Mouse (Mus musculus): ENCODE measurements around the gene Ffar2. TPM values are rescaled to one million over a fixed set of nuclear protein-coding genes. Genes with fewer than 3 reads are reported as not detected.

The Ffar2 gene
- polyA plus RNA-seq (2017; shearing (Covaris generic)), result not detected

GRCm38 (mm10) chr7:30823675-30824074 is at the start of gene Ffar2:
Gene Ffar2 (minus strand): TSS chr7:30823775.

GRCm38 (mm10) chr7:30861464-30861863 is 37.9 kb upstream of the Ffar2 start, which contains the start of gene Ffar1:
Gene Ffar1 (minus strand): TSS chr7:30861564.

GRCm38 (mm10) chr7:30856078-30856477 is 32.5 kb upstream of the Ffar2 start, which contains the start of gene Ffar3:
Gene Ffar3 (minus strand): TSS chr7:30856178.

GRCm38 (mm10) chr7:30787377-30788022 is 36.1 kb downstream of the Ffar2 start, which contains the start of gene Krtdap:
Gene Krtdap (plus strand): TSS chr7:30787896.

Other genes starting within 250 kb of the Ffar2 start
- gene Kmt2b, start 235.0 kb downstream of the Ffar2 start, polyA plus RNA-seq (2017; shearing (Covaris generic)), result 16.1 TPM
- 1.1 TPM for gene Zbtb32, start 224.9 kb downstream of the Ffar2 start, polyA plus RNA-seq (2017; shearing (Covaris generic))
- 0.49 TPM for gene Upk1a, start 210.9 kb downstream of the Ffar2 start, polyA plus RNA-seq (2017; shearing (Covaris generic))
- 305 TPM for gene Cox6b1, start 197.6 kb downstream of the Ffar2 start, polyA plus RNA-seq (2017; shearing (Covaris generic))
- not detected for gene Etv2, start 187.9 kb downstream of the Ffar2 start, polyA plus RNA-seq (2017; shearing (Covaris generic))
- gene Rbm42, start 173.5 kb downstream of the Ffar2 start, polyA plus RNA-seq (2017; shearing (Covaris generic)), result 214 TPM
- gene Haus5, start 158.8 kb downstream of the Ffar2 start, polyA plus RNA-seq (2017; shearing (Covaris generic)), result 42.8 TPM
- gene Pmis2, start 152.2 kb downstream of the Ffar2 start, polyA plus RNA-seq (2017; shearing (Covaris generic)), result not detected
- not detected for gene 2200002J24Rik, start 124.8 kb downstream of the Ffar2 start, polyA plus RNA-seq (2017; shearing (Covaris generic))
- not detected for gene Atp4a, start 111.6 kb downstream of the Ffar2 start, polyA plus RNA-seq (2017; shearing (Covaris generic))
- gene Tmem147, start 94.2 kb downstream of the Ffar2 start, polyA plus RNA-seq (2017; shearing (Covaris generic)), result 70.8 TPM
- gene Gapdhs, start 80.1 kb downstream of the Ffar2 start, polyA plus RNA-seq (2017; shearing (Covaris generic)), result 1.4 TPM
- gene Sbsn, start 72.3 kb downstream of the Ffar2 start, polyA plus RNA-seq (2017; shearing (Covaris generic)), result 1.0 TPM
- not detected for gene Dmkn, start 60.0 kb downstream of the Ffar2 start, polyA plus RNA-seq (2017; shearing (Covaris generic))
- gene Krtdap, start 35.9 kb downstream of the Ffar2 start, polyA plus RNA-seq (2017; shearing (Covaris generic)), result not detected
- gene Ffar3, start 32.4 kb upstream of the Ffar2 start, polyA plus RNA-seq (2017; shearing (Covaris generic)), result not detected
- gene Ffar1, start 37.8 kb upstream of the Ffar2 start, polyA plus RNA-seq (2017; shearing (Covaris generic)), result not detected
- not detected for gene Cd22, start 56.6 kb upstream of the Ffar2 start, polyA plus RNA-seq (2017; shearing (Covaris generic))
- gene Mag, start 91.1 kb upstream of the Ffar2 start, polyA plus RNA-seq (2017; shearing (Covaris generic)), result not detected
- gene Hamp2, start 100.9 kb upstream of the Ffar2 start, polyA plus RNA-seq (2017; shearing (Covaris generic)), result not detected
- not detected for gene Hamp, start 120.3 kb upstream of the Ffar2 start, polyA plus RNA-seq (2017; shearing (Covaris generic))
- gene Usf2, start 133.0 kb upstream of the Ffar2 start, polyA plus RNA-seq (2017; shearing (Covaris generic)), result 12.8 TPM
- gene Lsr, start 149.7 kb upstream of the Ffar2 start, polyA plus RNA-seq (2017; shearing (Covaris generic)), result 1.1 TPM
- gene Fam187b, start 150.0 kb upstream of the Ffar2 start, polyA plus RNA-seq (2017; shearing (Covaris generic)), result not detected
- 1,718 TPM for gene Fxyd5, start 218.7 kb upstream of the Ffar2 start, polyA plus RNA-seq (2017; shearing (Covaris generic))
- gene Fxyd7, start 227.7 kb upstream of the Ffar2 start, polyA plus RNA-seq (2017; shearing (Covaris generic)), result 1.6 TPM
- not detected for gene Fxyd1, start 233.4 kb upstream of the Ffar2 start, polyA plus RNA-seq (2017; shearing (Covaris generic))
- not detected for gene Lgi4, start 235.6 kb upstream of the Ffar2 start, polyA plus RNA-seq (2017; shearing (Covaris generic))